Mouse (Mus musculus) hindbrain, embryonic 10.5 days (tissue): ENCODE results near the gene Prss38. TPM values are rescaled to one million over a fixed set of nuclear protein-coding genes. Genes with fewer than 3 reads are reported as not detected.

Experiments
- DNase-seq: peaks from one replicate; pipeline ENCODE4 v3.0.0-alpha.2; 2017; ENCODE audit warnings: low spot score
- H3K27ac ChIP-seq: fragments of 300-500 bp; sonication (generic); 2 replicates; pipeline ENCODE4 v1.5.1; 2016; ENCODE audit warnings: mild to moderate bottlenecking, moderate library complexity
- H3K27me3 ChIP-seq: fragments of 300-500 bp; sonication (generic); 2 replicates; pipeline ENCODE4 v1.6.1; 2016; ENCODE audit warnings: mild to moderate bottlenecking; ENCODE audit not compliant: poor library complexity, insufficient read depth, severe bottlenecking
- H3K36me3 ChIP-seq: fragments of 300-500 bp; sonication (generic); 2 replicates; pipeline ENCODE4 v1.6.1; 2016; ENCODE audit warnings: mild to moderate bottlenecking, moderate library complexity
- H3K4me1 ChIP-seq: fragments of 300-500 bp; sonication (generic); replicated peaks from 2 replicates; pipeline ENCODE4 v1.6.1; 2016; ENCODE audit warnings: mild to moderate bottlenecking
- H3K4me3 ChIP-seq: fragments of 300-500 bp; sonication (generic); 2 replicates; pipeline ENCODE4 v1.5.1; 2016; ENCODE audit warnings: mild to moderate bottlenecking, moderate library complexity
- H3K9me3 ChIP-seq: fragments of 300-500 bp; sonication (generic); 2 replicates; pipeline ENCODE4 v1.6.1; 2016; ENCODE audit warnings: mild to moderate bottlenecking, moderate library complexity
- WGBS: fragments of 180-500 bp; shearing (Covaris S2); methylation state at CpG from one replicate; pipeline ENCODE4 v1.1.7; 2016; 5-methylcytosine and 5-hydroxymethylcytosine counted together
- polyA plus RNA-seq: library from polyadenylated mRNA; unstranded; fragments of >200 nt; fragmentation: Nextera tagmentation; extraction: Ambion mirVana; gene quantifications from 2 replicates; pipeline ENCODE4 v1.2.1, GENCODE M21; 2016

Prss38 gene
- polyA plus RNA-seq, 1 experiment from 2014 or later, result not detected

GRCm38 (mm10) chr11:59366031-59366430 lies 9.4 kb downstream of the Prss38 start:
- no peak overlapping the region for H3K27ac ChIP-seq
- no peaks in the 10 kb centered on the region for H3K9me3 ChIP-seq

GRCm38 (mm10) chr11:59364417-59364816 lies 11.0 kb downstream of the Prss38 start:
- Histone ChIP-seq H3K27me3 (no peaks in the 10 kb centered on the region; the same call in 1 of the 2 replicates), H3K9me3 (no peaks in the 10 kb centered on the region), H3K4me1 (peaks cover 5% of the 10 kb centered on the region; the same call in 1 of the 2 replicates), H3K36me3 (no peaks in the 10 kb centered on the region), H3K4me3 (no peak overlapping the region), H3K27ac (peak overlapping the region; percentile 62)
- WGBS, result 81% methylated on average over 3 of the region's 3 CpGs
- DNase-seq, result no peak

More at GRCm38 (mm10) chr11:59366031-59366430, 9.4 kb downstream of the Prss38 start:
- Histone ChIP-seq H3K36me3 (no peaks in the 10 kb centered on the region), H3K4me3 (no peak overlapping the region), H3K4me1 (peaks cover 5% of the 10 kb centered on the region; the same call in 1 of the 2 replicates), H3K27me3 (no peaks in the 10 kb centered on the region; the same call in 1 of the 2 replicates)
- 73% methylated on average over 3 of the region's 3 CpGs for WGBS
- no peak for DNase-seq

GRCm38 (mm10) chr11:59364007-59364406 lies 11.4 kb downstream of the Prss38 start:
- H3K4me1 ChIP-seq, result peaks cover 5% of the 10 kb centered on the region; the same call in 1 of the 2 replicates
- H3K27ac ChIP-seq, result peak overlapping the region; percentile 62; the same call in 1 of the 2 replicates
- no peaks in the 10 kb centered on the region; the same call in 1 of the 2 replicates for H3K27me3 ChIP-seq
- no peak overlapping the region for H3K4me3 ChIP-seq
- WGBS, result 87% methylated on average over 9 of the region's 9 CpGs
- no peak for DNase-seq
- no peaks in the 10 kb centered on the region for H3K9me3 ChIP-seq
- H3K36me3 ChIP-seq, result no peaks in the 10 kb centered on the region

GRCm38 (mm10) chr11:59361291-59361690 lies 14.2 kb downstream of the Prss38 start:
- WGBS, result 88% methylated on average over 9 of the region's 9 CpGs
- Histone ChIP-seq H3K4me3 (no peak overlapping the region), H3K4me1 (peaks cover 5% of the 10 kb centered on the region; the same call in 1 of the 2 replicates), H3K27me3 (no peaks in the 10 kb centered on the region; the same call in 1 of the 2 replicates), H3K27ac (no peak overlapping the region), H3K36me3 (no peaks in the 10 kb centered on the region), H3K9me3 (no peaks in the 10 kb centered on the region)
- no peak for DNase-seq

- H3K27me3 ChIP-seq, result no peaks in the 10 kb centered on the region
- no peak for DNase-seq
- WGBS, result 68% methylated on average over 11 of the region's 11 CpGs
- H3K4me1 ChIP-seq, result no peaks in the 10 kb centered on the region
- no peaks in the 10 kb centered on the region for H3K36me3 ChIP-seq
- no peak overlapping the region for H3K27ac ChIP-seq
- no peak overlapping the region for H3K4me3 ChIP-seq
- no peaks in the 10 kb centered on the region for H3K9me3 ChIP-seq
These were observed 18.6 kb downstream of the Prss38 start for GRCm38 (mm10) chr11:59356874-59357289.

GRCm38 (mm10) chr11:59354793-59355192 lies 20.7 kb downstream of the Prss38 start:
- 89% methylated on average over 4 of the region's 4 CpGs for WGBS
- no peak for DNase-seq
- Histone ChIP-seq H3K27me3 (no peaks in the 10 kb centered on the region), H3K4me1 (peaks cover 10% of the 10 kb centered on the region), H3K9me3 (no peaks in the 10 kb centered on the region), H3K27ac (no peak overlapping the region), H3K4me3 (no peak overlapping the region), H3K36me3 (no peaks in the 10 kb centered on the region)

GRCm38 (mm10) chr11:59350326-59350725 lies 25.1 kb downstream of the Prss38 start:
- Histone ChIP-seq H3K27ac (peak overlapping the region; percentile 77), H3K27me3 (no peaks in the 10 kb centered on the region), H3K36me3 (no peaks in the 10 kb centered on the region), H3K4me1 (peaks cover 17% of the 10 kb centered on the region), H3K9me3 (no peaks in the 10 kb centered on the region), H3K4me3 (no peak overlapping the region)
- WGBS, result 78% methylated on average over 2 of the region's 2 CpGs
- DNase-seq, result no peak

- Histone ChIP-seq H3K36me3 (no peaks in the 10 kb centered on the region), H3K27me3 (0 out of 2 replicates have a peak, but pooled peaks cover 5% of the 10 kb centered on the region), H3K4me3 (no peak overlapping the region), H3K9me3 (no peaks in the 10 kb centered on the region), H3K4me1 (peaks cover 21% of the 10 kb centered on the region), H3K27ac (no peak overlapping the region)
- WGBS, result 81% methylated on average over 11 of the region's 11 CpGs
- no peak for DNase-seq
These were observed 29.1 kb downstream of the Prss38 start for GRCm38 (mm10) chr11:59346166-59346910.

- H3K27me3 ChIP-seq, result 0 out of 2 replicates have a peak, but pooled peaks cover 5% of the 10 kb centered on the region
- H3K4me3 ChIP-seq, result no peak overlapping the region
- WGBS, result 86% methylated on average over 5 of the region's 5 CpGs
- no peak overlapping the region for H3K27ac ChIP-seq
- peaks cover 8% of the 10 kb centered on the region; the same call in 1 of the 2 replicates for H3K4me1 ChIP-seq
- DNase-seq, result no peak
- H3K36me3 ChIP-seq, result no peaks in the 10 kb centered on the region
- no peaks in the 10 kb centered on the region for H3K9me3 ChIP-seq
These were observed 32.5 kb downstream of the Prss38 start for GRCm38 (mm10) chr11:59342956-59343355.

- Histone ChIP-seq H3K4me3 (no peak overlapping the region), H3K27ac (no peak overlapping the region), H3K27me3 (peaks cover 13% of the 10 kb centered on the region; the same call in 1 of the 2 replicates), H3K36me3 (no peaks in the 10 kb centered on the region), H3K9me3 (no peaks in the 10 kb centered on the region), H3K4me1 (peaks cover 28% of the 10 kb centered on the region)
- WGBS, result 92% methylated on average over 2 of the region's 2 CpGs
- no peak for DNase-seq
These were observed 36.7 kb downstream of the Prss38 start for GRCm38 (mm10) chr11:59338736-59339120.

- Histone ChIP-seq H3K4me1 (peaks cover 32% of the 10 kb centered on the region), H3K27ac (peak overlapping the region; percentile 13; the same call in 1 of the 2 replicates), H3K4me3 (no peak overlapping the region), H3K27me3 (peaks cover 15% of the 10 kb centered on the region; the same call in 1 of the 2 replicates), H3K36me3 (no peaks in the 10 kb centered on the region), H3K9me3 (no peaks in the 10 kb centered on the region)
- DNase-seq, result no peak
- WGBS, result 74% methylated on average over 13 of the region's 13 CpGs
These were observed 37.3 kb downstream of the Prss38 start for GRCm38 (mm10) chr11:59337955-59338735.

GRCm38 (mm10) chr11:59336381-59336780 lies 39.1 kb downstream of the Prss38 start:
- 0 out of 2 replicates have a peak, but pooled peaks cover 2% of the 10 kb centered on the region for H3K36me3 ChIP-seq
- no peaks in the 10 kb centered on the region for H3K9me3 ChIP-seq
- WGBS, result 10% methylated on average over 1 of the region's 1 CpGs
- DNase-seq, result peak; percentile 61
- H3K4me1 ChIP-seq, result peaks cover 43% of the 10 kb centered on the region
- H3K4me3 ChIP-seq, result no peak overlapping the region
- H3K27ac ChIP-seq, result peak overlapping the region; percentile 78
- H3K27me3 ChIP-seq, result peaks cover 12% of the 10 kb centered on the region; the same call in 1 of the 2 replicates
